Mouse (Mus musculus): Measurements from ENCODE around the gene Clec18a.

DNA sequence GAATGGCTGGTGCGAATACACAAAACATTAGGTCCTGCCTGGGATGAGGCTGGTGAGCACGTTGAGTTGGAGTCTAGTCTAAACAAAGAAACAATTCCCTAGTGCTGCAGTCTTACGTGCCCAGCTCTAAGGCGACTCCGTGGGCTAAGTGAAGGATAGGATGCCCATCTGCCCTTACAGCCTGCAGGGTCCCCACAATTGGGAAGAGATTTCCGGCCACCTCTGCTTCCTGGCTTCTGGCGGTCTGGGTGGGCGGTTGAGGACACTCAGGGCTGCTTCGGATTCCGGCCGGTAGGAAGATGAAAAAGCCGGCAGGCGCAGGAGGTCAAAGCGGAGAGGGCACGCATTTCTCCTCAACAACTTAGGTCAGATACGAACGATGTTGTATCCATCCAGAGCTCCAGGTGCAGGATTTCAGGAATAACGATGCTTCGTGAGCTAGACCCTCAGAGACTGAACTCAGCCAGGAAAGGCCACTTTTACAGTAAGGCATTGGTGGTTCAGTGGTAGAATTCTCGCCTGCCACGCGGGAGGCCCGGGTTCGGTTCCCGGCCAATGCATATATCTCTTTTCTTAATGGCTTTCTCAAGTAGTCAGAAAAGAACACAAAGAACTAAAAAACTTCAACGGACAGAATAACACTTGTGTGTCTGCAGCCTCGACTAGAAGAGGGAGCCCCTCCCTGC lies 30.0 kb downstream of the Clec18a start:
- TF ChIP-seq CTCF (conservative IDR thresholded peaks at IDR 0.05; ENCODE audit: insufficient read depth, insufficient read length, low read depth, low read length) (no peak), POLR2A (IDR thresholded peaks at IDR 0.05; ENCODE audit: low read depth, low read length) (no peak)
